Mouse (Mus musculus): ENCODE measurements around the gene Akr1b10.

DNA sequence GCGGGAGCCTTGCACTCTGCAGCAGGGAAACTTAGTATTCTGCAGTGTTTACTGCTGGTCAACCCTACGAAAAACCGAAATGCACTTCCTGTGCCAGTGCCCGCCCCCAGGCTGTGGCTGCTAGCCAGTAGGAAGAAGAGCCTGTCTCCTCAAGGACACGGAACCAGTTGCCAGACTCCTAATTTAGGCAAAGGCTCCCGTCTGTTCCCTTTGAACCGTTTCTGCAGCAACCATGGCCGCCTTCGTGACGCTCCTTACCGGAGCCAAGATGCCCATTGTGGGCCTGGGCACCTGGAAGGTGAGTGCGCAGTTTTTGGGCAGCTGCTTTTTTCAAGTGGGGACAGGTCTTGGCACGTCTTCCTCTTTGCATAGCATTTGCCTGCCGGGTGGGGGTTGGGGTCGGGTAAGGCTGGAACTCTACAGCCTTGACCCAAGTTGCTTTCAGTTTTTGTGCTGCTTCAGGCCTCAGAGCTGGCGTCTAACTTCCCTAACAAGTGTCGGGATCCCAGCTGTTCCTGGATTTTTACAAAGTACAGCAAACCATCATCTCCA, at the start of gene Akr1b10:
- TF ChIP-seq CTCF (IDR thresholded peaks at IDR 0.05; ENCODE audit: low read depth, low read length), result no peak
- 0 out of 2 replicates have a peak, but pooled peaks have one; percentile 19 for TF ChIP-seq POLR2A (IDR thresholded peaks at IDR 0.05; ENCODE audit: borderline replicate concordance, low read depth, low read length)

Measured in bone marrow macrophage, adult 2 months (primary cell).